Comparison of ENCODE assay signal across 10 mouse cellular contexts in genomic region chr11:98973584-98973983, GRCm38 (mm10). TPM values are rescaled to one million over a fixed set of nuclear protein-coding genes. Genes with fewer than 3 reads are reported as not detected.
A peak's percentile ranks its signal among the peaks of the same experiment; 100 is the strongest.
DNase-seq lines count a peak whose midpoint lies in the region; ATAC-seq lines count a peak whose summit lies in the region.
"Had no signal": no experiment of that assay in that cellular context is flagged by ENCODE, and none has a peak within 500 bp of the region (broad histone marks: within the 10 kb centered on the region; RNA-seq: fewer than 3 reads in every experiment).

No protein-coding gene starts in this region.

- WGBS in hindbrain, embryonic 10.5 days, result 91% methylated on average over 14 of the region's 14 CpGs
- 87% methylated on average over 14 of the region's 14 CpGs for WGBS in hindbrain, embryonic 11.5 days

- no peak overlapping the region for H3K4me2 ChIP-seq in hindbrain, embryonic 11.5 days (replicated peaks; ENCODE audit: low read depth, low read length)
- H3K4me2 ChIP-seq: limb, embryonic 12.5 days had no signal

- no peak for ATAC-seq in hindbrain, embryonic 11.5 days (ENCODE audit: low FRiP score)

- no peaks in the 10 kb centered on the region for H3K9me3 ChIP-seq in hindbrain, embryonic 10.5 days
- no peaks in the 10 kb centered on the region for H3K9me3 ChIP-seq in hindbrain, embryonic 11.5 days (ENCODE audit: control insufficient read depth, low read length)
- H3K9me3 ChIP-seq: G1E; limb, embryonic 12.5 days had no signal

- peaks cover 9% of the 10 kb centered on the region; the same call in 1 of the 2 replicates for H3K27me3 ChIP-seq in hindbrain, embryonic 10.5 days (ENCODE audit: insufficient read depth, poor library complexity, severe bottlenecking)
- H3K27me3 ChIP-seq in hindbrain, embryonic 11.5 days (ENCODE audit: control insufficient read depth, insufficient read depth, low read length), result no peaks in the 10 kb centered on the region
- H3K27me3 ChIP-seq: limb, embryonic 12.5 days had no signal

- no peak for DNase-seq in hindbrain, embryonic 10.5 days (ENCODE audit: low spot score)
- no peak for DNase-seq in hindbrain, embryonic 11.5 days (ENCODE audit: low spot score)
- DNase-seq in right cerebral cortex, postnatal 10 days (ENCODE audit: low spot score in 2 of 2), result peak; percentile 36 to 54
- DNase-seq in right cerebral cortex, adult 2 months (ENCODE audit: low spot score in 2 of 2), result no peak
- peak; percentile 50 to 75 for DNase-seq in cerebellum, postnatal 14 days
- DNase-seq in layer of hippocampus, postnatal 14 days (ENCODE audit: low spot score in 2 of 2), result no peak
- DNase-seq in urinary bladder, postnatal 25 days (ENCODE audit: low spot score), result no peak

- peak overlapping the region; percentile 23; the same call in 1 of the 2 replicates for H3K27ac ChIP-seq in hindbrain, embryonic 10.5 days
- no peak overlapping the region for H3K27ac ChIP-seq in hindbrain, embryonic 11.5 days (ENCODE audit: low read depth, low read length)
- H3K27ac ChIP-seq: limb, embryonic 12.5 days had no signal

- H3K4me3 ChIP-seq in hindbrain, embryonic 10.5 days, result no peak overlapping the region
- no peak overlapping the region for H3K4me3 ChIP-seq in hindbrain, embryonic 11.5 days (ENCODE audit: low read depth, low read length)
- H3K4me3 ChIP-seq: limb, embryonic 12.5 days had no signal

- peaks cover 56% of the 10 kb centered on the region for H3K36me3 ChIP-seq in hindbrain, embryonic 10.5 days
- no peaks in the 10 kb centered on the region for H3K36me3 ChIP-seq in hindbrain, embryonic 11.5 days (ENCODE audit: control insufficient read depth, insufficient read depth, low read length)

- H3K4me1 ChIP-seq in hindbrain, embryonic 10.5 days (replicated peaks), result peaks cover 53% of the 10 kb centered on the region
- H3K4me1 ChIP-seq in hindbrain, embryonic 11.5 days (replicated peaks; ENCODE audit: control insufficient read depth, insufficient read depth, low read length), result peaks cover 21% of the 10 kb centered on the region

- H3K9ac ChIP-seq in hindbrain, embryonic 11.5 days (ENCODE audit: low read depth, low read length), result no peak overlapping the region
- H3K9ac ChIP-seq: limb, embryonic 12.5 days had no signal

RNA-seq across cellular contexts. Expression of gene Gjd3, which starts 9.2 kb away (rescaled TPM):
- polyA plus RNA-seq in hindbrain, embryonic 10.5 days (2016; fragmentation: Nextera tagmentation; extraction: Ambion mirVana), result 0.44 TPM in 1 of 2 replicates, not detected in the other
- 0.28 and 0.74 TPM in 2 replicates for polyA plus RNA-seq in hindbrain, embryonic 11.5 days (2014; fragmentation: Nextera tagmentation; extraction: Ambion mirVana)
- total RNA-seq in layer of hippocampus, postnatal 14 days (2021), result 1 to 10 TPM; 2.2 TPM
- total RNA-seq: G1E; megakaryocyte progenitor cell, adult 5-6 weeks had no signal
- polyA plus RNA-seq: G1E had no signal

RNA-seq across cellular contexts. Expression of gene Rara, which starts 46.0 kb away (rescaled TPM):
- polyA plus RNA-seq in hindbrain, embryonic 10.5 days (2016; fragmentation: Nextera tagmentation; extraction: Ambion mirVana), result 28.4 and 53.7 TPM in 2 replicates
- 48.3 and 51.2 TPM in 2 replicates for polyA plus RNA-seq in hindbrain, embryonic 11.5 days (2014; fragmentation: Nextera tagmentation; extraction: Ambion mirVana)
- 10 to 100 TPM; 20.2 to 20.3 TPM for total RNA-seq in layer of hippocampus, postnatal 14 days (2021)

RNA-seq across cellular contexts. Expression of gene Top2a, which starts 50.4 kb away (rescaled TPM):
- 225 and 320 TPM in 2 replicates for polyA plus RNA-seq in hindbrain, embryonic 10.5 days (2016; fragmentation: Nextera tagmentation; extraction: Ambion mirVana)
- 332 and 333 TPM in 2 replicates for polyA plus RNA-seq in hindbrain, embryonic 11.5 days (2014; fragmentation: Nextera tagmentation; extraction: Ambion mirVana)
- 1 to 10 TPM; 8.1 to 9.8 TPM for total RNA-seq in layer of hippocampus, postnatal 14 days (2021)

Comparison
In these comparisons a context has a peak if more than half of its experiments do, and no peak if none do; other contexts are left out.
1. DNase-seq: peak in right cerebral cortex, postnatal 10 days (2 of 2) and cerebellum, postnatal 14 days (2 of 2); none in hindbrain, embryonic 10.5 days (single experiment), hindbrain, embryonic 11.5 days (single experiment), right cerebral cortex, adult 2 months (0 of 2), layer of hippocampus, postnatal 14 days (0 of 2) and urinary bladder, postnatal 25 days (single experiment).